Mouse (Mus musculus) heart, embryonic 10.5 days (tissue): ENCODE results near the gene Rpap1. TPM values are rescaled to one million over a fixed set of nuclear protein-coding genes. Genes with fewer than 3 reads are reported as not detected.

Experiments
- DNase-seq: peaks from one replicate; pipeline ENCODE4 v3.0.0-alpha.2; 2017; ENCODE audit warnings: low spot score
- H3K27ac ChIP-seq: fragments of 300-500 bp; sonication (generic); 2 replicates; pipeline ENCODE4 v1.5.1; 2016; ENCODE audit warnings: mild to moderate bottlenecking
- H3K27me3 ChIP-seq: fragments of 300-500 bp; sonication (generic); 2 replicates; pipeline ENCODE4 v1.6.1; 2016; ENCODE audit warnings: mild to moderate bottlenecking; ENCODE audit not compliant: poor library complexity, insufficient read depth, severe bottlenecking
- H3K36me3 ChIP-seq: fragments of 300-500 bp; sonication (generic); 2 replicates; pipeline ENCODE4 v1.6.1; 2016; ENCODE audit warnings: mild to moderate bottlenecking, moderate library complexity
- H3K4me1 ChIP-seq: fragments of 300-500 bp; sonication (generic); 2 replicates; pipeline ENCODE4 v1.6.1; 2016; ENCODE audit warnings: mild to moderate bottlenecking
- H3K4me3 ChIP-seq: fragments of 300-500 bp; sonication (generic); 2 replicates; pipeline ENCODE4 v1.5.1; 2016; ENCODE audit warnings: mild to moderate bottlenecking, moderate library complexity
- H3K9me3 ChIP-seq: fragments of 300-500 bp; sonication (generic); 2 replicates; pipeline ENCODE4 v1.6.1; 2016; ENCODE audit warnings: mild to moderate bottlenecking, moderate library complexity
- WGBS: fragments of 180-500 bp; shearing (Covaris S2); methylation state at CpG from one replicate; pipeline ENCODE4 v1.1.7; 2016; 5-methylcytosine and 5-hydroxymethylcytosine counted together
- polyA plus RNA-seq: library from polyadenylated mRNA; unstranded; fragments of >200 nt; fragmentation: Nextera tagmentation; extraction: Ambion mirVana; gene quantifications from 2 replicates; pipeline ENCODE4 v1.2.1, GENCODE M21; 2016

Gene Rpap1
- polyA plus RNA-seq, 1 experiment from 2014 or later, result 32.0 TPM

DNA sequence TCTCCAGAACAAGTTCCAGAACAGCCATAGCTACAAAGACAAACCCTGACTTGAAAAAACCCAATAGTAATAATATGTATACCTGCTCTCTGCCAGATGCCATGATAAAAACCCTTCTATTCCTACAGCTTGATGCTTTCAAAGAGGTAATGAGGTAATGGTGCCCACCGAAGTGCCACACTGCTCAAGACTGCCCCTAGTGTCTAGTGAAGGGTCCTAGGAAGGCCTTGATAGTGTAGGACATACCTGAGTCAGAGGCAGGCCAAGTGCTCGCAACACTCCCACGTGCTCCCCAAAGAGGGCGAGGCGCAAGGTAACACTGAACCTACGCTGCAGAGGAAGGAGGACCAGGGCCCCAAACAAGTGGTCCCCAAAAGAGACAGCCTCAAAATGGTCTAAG, 20.1 kb downstream of the Rpap1 start:
- 91% methylated on average over 6 of the region's 6 CpGs for WGBS
- Histone ChIP-seq H3K9me3 (no peaks in the 10 kb centered on the region), H3K4me1 (peaks cover 2% of the 10 kb centered on the region; the same call in 1 of the 2 replicates), H3K27ac (no peak overlapping the region), H3K36me3 (peaks cover 75% of the 10 kb centered on the region), H3K27me3 (no peaks in the 10 kb centered on the region), H3K4me3 (no peak overlapping the region)
- DNase-seq, result no peak

GRCm38 (mm10) chr2:119763924-119764323, 23.4 kb downstream of the Rpap1 start:
- Histone ChIP-seq H3K9me3 (no peaks in the 10 kb centered on the region), H3K4me3 (no peak overlapping the region), H3K27ac (no peak overlapping the region), H3K4me1 (peaks cover 12% of the 10 kb centered on the region), H3K36me3 (peaks cover 41% of the 10 kb centered on the region), H3K27me3 (peaks cover 32% of the 10 kb centered on the region)
- DNase-seq, result no peak
- WGBS, result 67% methylated on average over 4 of the region's 4 CpGs

DNA sequence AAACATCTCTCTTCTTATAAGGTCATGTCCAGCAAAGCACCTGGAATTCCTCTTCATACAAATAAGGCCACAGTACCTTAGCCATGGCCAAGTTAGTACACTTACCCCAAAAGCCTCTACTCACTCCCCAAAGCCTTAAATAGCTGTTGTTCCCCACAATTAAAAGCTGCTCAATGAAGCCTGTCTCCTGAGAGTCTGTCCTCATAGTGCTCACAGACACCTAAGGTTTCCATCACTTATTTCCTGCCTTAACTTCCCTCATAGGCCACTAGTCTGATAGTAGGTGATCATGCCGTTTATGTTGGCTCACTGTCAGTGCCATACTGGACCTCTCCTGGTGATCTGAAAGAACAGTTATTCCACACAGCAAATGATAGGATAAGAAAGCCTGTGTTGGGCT, 25.1 kb downstream of the Rpap1 start:
- no peak overlapping the region for H3K4me3 ChIP-seq
- H3K27me3 ChIP-seq, result peaks cover 49% of the 10 kb centered on the region

DNA sequence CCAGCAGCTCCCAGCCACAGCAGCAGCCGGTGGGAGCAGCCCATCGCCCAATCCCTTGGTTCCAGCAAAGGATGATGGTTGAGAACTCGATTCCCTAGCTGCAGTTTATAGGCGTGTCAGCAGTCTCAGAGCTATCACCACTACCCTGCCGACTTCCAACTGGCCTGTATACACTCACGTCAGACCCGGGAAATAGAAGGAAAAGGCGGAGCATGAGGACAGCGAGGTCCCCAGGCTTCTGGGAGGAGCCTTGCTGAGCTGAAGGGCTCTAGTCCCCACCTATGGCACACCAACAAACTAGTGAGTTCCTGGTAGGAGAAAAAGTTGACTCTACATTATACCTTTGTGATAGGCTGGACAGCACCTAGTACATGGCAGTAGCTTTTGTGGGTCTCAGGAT, 27.1 kb downstream of the Rpap1 start, which contains the start of gene Ltk:
Gene Ltk, minus strand, starts transcription at position 181 of the 400 bp plus-strand sequence.
- DNase-seq, result no peak
- whole genome bisulfite sequencing, result 12% methylated on average over 9 of the region's 9 CpGs
- peaks cover 28% of the 10 kb centered on the region for H3K4me1 ChIP-seq
- H3K27me3 ChIP-seq, result peaks cover 68% of the 10 kb centered on the region
- no peak within 1 kb of the TSS for H3K27ac ChIP-seq
- no peaks in the 10 kb centered on the region for H3K9me3 ChIP-seq
- H3K4me3 ChIP-seq, result peak within 1 kb of the TSS; percentile 79
- peaks cover 19% of the 10 kb centered on the region for H3K36me3 ChIP-seq

More for the DNA sequence above, 25.1 kb downstream of the Rpap1 start:
- Histone ChIP-seq H3K36me3 (peaks cover 29% of the 10 kb centered on the region), H3K9me3 (no peaks in the 10 kb centered on the region), H3K4me1 (peaks cover 28% of the 10 kb centered on the region), H3K27ac (no peak overlapping the region)
- 70% methylated on average over 1 of the region's 1 CpGs for WGBS
- no peak for DNase-seq

DNA sequence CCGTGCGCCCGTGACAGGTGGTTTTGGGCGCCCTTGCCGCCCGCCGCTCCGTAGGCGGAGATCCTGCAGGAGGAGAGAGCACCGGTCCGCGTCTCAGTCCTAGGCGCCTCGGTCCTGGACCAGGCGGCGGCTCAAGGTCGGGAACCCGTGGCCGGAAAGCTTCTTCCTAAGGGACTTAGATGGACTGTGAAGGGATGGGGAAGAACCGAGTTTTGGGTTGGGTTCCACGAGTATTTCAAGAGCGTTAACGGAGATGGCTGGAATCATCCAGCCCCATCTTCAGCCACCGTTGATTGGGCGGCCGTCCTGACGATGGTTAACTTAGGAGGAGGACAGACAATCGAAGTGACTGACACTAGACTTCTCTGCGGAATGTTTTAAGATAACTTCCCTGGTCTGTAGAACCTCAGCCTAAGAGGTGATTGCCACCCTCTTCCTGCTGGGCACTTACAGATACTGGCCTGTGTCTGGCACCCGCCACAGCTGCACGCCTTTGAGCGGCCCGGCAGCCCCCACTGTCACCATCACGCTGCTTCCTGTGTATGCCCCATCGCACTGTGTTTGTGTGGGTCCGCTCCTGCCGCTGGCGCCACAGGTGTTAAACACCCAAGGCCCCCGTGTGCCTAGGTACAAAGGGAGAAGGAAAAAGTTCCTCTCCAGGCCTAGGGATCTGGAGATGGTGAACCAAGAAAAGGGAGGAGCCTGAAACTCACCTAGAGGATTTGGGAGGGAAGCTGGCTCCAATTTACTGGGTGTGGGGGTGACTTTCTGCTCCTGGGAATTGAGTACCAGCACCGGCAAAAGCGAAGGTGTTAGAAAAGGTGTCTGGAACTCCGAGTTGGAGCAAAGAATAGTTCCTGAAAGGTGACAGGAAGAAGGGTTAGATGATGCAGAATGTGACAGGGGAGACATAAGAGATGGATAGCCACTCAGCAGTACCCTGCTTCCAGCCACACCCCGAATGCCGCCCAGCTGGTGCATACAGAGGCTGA, 28.2 kb downstream of the Rpap1 start:
- H3K4me1 ChIP-seq, result peaks cover 26% of the 10 kb centered on the region
- peaks cover 79% of the 10 kb centered on the region for H3K27me3 ChIP-seq
- no peak for DNase-seq
- 4% methylated on average over 44 of the region's 44 CpGs for WGBS
- H3K36me3 ChIP-seq, result peaks cover 9% of the 10 kb centered on the region
- H3K9me3 ChIP-seq, result no peaks in the 10 kb centered on the region
- peak overlapping the region; percentile 39 for H3K27ac ChIP-seq
- H3K4me3 ChIP-seq, result peak overlapping the region; percentile 79

GRCm38 (mm10) chr2:119758101-119758843, 29.1 kb downstream of the Rpap1 start:
- Histone ChIP-seq H3K36me3 (no peaks in the 10 kb centered on the region), H3K9me3 (no peaks in the 10 kb centered on the region), H3K27me3 (peaks cover 88% of the 10 kb centered on the region), H3K4me3 (peak overlapping the region; percentile 79), H3K27ac (peak overlapping the region; percentile 39), H3K4me1 (peaks cover 25% of the 10 kb centered on the region)
- DNase-seq, result no peak
- WGBS, result 1% methylated on average over 70 of the region's 77 CpGs

GRCm38 (mm10) chr2:119757601-119758100, 29.7 kb downstream of the Rpap1 start:
- WGBS, result 2% methylated on average over 31 of the region's 31 CpGs
- Histone ChIP-seq H3K36me3 (no peaks in the 10 kb centered on the region), H3K4me1 (peaks cover 25% of the 10 kb centered on the region), H3K9me3 (no peaks in the 10 kb centered on the region), H3K27me3 (peaks cover 94% of the 10 kb centered on the region), H3K4me3 (peak overlapping the region; percentile 79), H3K27ac (peak overlapping the region; percentile 39)
- DNase-seq, result no peak

GRCm38 (mm10) chr2:119749260-119749659, 38.1 kb downstream of the Rpap1 start:
- no peak for DNase-seq

DNA sequence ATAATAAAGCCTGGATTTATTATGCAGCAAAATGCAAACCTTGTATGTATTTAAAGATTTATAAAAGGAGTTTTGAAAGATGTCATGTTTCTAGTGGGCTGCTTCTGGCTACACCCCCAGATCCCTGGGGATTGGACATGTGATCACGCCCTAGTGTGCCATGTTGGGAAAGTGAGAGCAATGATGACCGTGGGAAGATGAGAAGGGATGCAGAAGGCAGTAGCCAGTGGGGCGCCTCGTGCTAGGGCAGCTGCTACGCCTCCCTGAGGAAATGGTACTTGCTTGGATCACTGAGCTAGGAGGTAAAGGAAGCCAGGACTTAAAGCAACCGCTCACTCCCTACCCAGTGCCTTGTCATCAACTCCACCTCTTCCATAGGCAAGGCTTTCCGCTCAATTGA, 39.8 kb downstream of the Rpap1 start:
- Histone ChIP-seq H3K9me3 (no peaks in the 10 kb centered on the region), H3K4me3 (no peak overlapping the region), H3K27ac (no peak overlapping the region), H3K4me1 (peaks cover 27% of the 10 kb centered on the region), H3K27me3 (peaks cover 85% of the 10 kb centered on the region), H3K36me3 (peaks cover 4% of the 10 kb centered on the region; the same call in 1 of the 2 replicates)
- 68% methylated on average over 7 of the region's 7 CpGs for WGBS
- no peak for DNase-seq

More at GRCm38 (mm10) chr2:119749260-119749659, 38.1 kb downstream of the Rpap1 start:
- Histone ChIP-seq H3K9me3 (no peaks in the 10 kb centered on the region), H3K36me3 (peaks cover 4% of the 10 kb centered on the region; the same call in 1 of the 2 replicates), H3K27ac (no peak overlapping the region), H3K4me3 (no peak overlapping the region), H3K4me1 (peaks cover 11% of the 10 kb centered on the region), H3K27me3 (peaks cover 84% of the 10 kb centered on the region)
- 63% methylated on average over 13 of the region's 13 CpGs for WGBS

- H3K9me3 ChIP-seq, result no peaks in the 10 kb centered on the region
- WGBS, result 3% methylated on average over 1 of the region's 1 CpGs
- DNase-seq, result no peak
- H3K4me3 ChIP-seq, result no peak overlapping the region
- peaks cover 50% of the 10 kb centered on the region for H3K4me1 ChIP-seq
- no peak overlapping the region for H3K27ac ChIP-seq
- H3K36me3 ChIP-seq, result no peaks in the 10 kb centered on the region
- H3K27me3 ChIP-seq, result peaks cover 66% of the 10 kb centered on the region
Measured at GRCm38 (mm10) chr2:119745281-119745680, 42.1 kb downstream of the Rpap1 start.

DNA sequence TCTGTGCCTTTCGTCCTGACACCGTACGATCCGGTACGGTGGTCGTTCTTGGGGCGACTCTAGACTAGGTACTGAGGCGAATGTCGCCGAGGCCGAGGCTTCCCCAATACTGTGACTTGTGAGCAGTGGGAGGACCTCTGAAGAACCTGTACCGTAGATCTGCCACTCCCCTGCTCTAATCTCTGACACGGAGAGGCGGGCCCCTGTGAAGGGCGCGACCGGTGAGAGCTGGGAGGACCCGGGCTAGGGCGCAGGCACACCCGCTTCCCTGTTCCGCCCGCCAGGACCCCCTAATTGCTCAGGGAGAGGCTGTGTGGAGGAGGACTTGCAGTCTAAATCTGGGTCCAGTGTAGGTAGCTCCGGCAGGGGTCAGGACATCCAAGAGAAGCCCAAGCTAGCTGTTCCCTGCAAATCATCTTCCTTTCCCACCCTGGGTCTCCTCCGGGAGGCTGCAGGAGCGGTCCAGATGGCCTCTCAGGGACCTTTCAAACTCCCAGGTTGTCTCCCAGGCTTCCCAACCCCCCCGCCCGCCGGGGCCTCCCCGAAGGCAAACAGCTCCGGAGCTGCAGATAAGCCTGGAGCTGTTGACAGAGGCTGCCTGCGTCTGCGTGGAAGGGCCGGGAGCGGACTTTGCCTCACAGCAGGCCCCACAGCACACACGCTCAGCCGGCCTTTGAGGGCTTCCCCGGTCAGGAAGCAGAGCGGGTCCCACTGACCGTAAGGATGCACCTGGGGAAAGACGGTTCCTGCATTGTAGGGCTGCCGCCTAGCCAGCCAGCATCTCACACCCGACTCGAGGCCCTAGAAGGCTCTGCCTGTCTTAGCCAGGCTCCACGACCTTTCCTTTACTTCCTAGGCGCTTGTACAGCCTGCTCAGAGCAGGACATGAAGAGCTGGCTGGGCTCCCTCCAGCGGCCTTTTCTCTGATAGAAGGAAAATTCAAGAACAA, 42.9 kb downstream of the Rpap1 start:
- DNase-seq, result peak; percentile 92
- Histone ChIP-seq H3K27me3 (peaks cover 58% of the 10 kb centered on the region), H3K27ac (peak overlapping the region; percentile 75), H3K9me3 (no peaks in the 10 kb centered on the region), H3K36me3 (no peaks in the 10 kb centered on the region), H3K4me3 (peak overlapping the region; percentile 77), H3K4me1 (peaks cover 51% of the 10 kb centered on the region)
- 1% methylated on average over 46 of the region's 46 CpGs for WGBS

DNA sequence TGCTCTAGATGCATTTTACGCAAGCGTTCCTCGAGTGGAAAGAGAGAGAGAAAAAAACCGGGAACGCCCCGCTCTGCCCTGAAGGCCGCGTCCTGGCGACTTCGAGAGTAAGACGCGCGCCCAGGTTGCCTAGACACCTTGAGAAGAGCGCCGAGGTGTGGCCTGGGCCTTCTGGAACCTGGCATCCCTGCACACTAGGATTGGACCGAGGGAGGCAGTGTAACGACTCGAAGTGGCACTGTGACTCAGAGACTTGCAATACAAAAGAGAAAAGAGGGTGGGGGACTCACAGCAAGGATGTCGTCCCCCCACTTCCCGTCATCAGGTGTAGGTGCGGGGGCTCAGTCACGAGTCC, 43.6 kb downstream of the Rpap1 start:
- WGBS, result 5% methylated on average over 22 of the region's 22 CpGs
- H3K9me3 ChIP-seq, result no peaks in the 10 kb centered on the region
- H3K4me1 ChIP-seq, result peaks cover 51% of the 10 kb centered on the region
- DNase-seq, result no peak
- peak overlapping the region; percentile 75 for H3K27ac ChIP-seq
- H3K36me3 ChIP-seq, result no peaks in the 10 kb centered on the region
- peak overlapping the region; percentile 77 for H3K4me3 ChIP-seq
- peaks cover 58% of the 10 kb centered on the region for H3K27me3 ChIP-seq
